ENCODE assay signal across 8 mouse cellular contexts in genomic region chr6:129423040-129423733, GRCm38 (mm10). TPM values are rescaled to one million over a fixed set of nuclear protein-coding genes. Genes with fewer than 3 reads are reported as not detected.
A peak's percentile ranks its signal among the peaks of the same experiment; 100 is the strongest.
DNase-seq lines count a peak whose midpoint lies in the region; ATAC-seq and TF ChIP-seq lines count a peak whose summit lies in the region.
"Had no signal": no experiment of that assay in that cellular context is flagged by ENCODE, and none has a peak within 500 bp of the region (broad histone marks: within the 10 kb centered on the region; RNA-seq: fewer than 3 reads in every experiment).

No protein-coding gene starts in this region.

- H3K4me1 ChIP-seq in neural tube, embryonic 12.5 days, result peaks cover 4% of the 10 kb centered on the region; the same call in 1 of the 2 replicates
- H3K4me1 ChIP-seq in forebrain, embryonic 15.5 days, result no peaks in the 10 kb centered on the region; the same call in 1 of the 2 replicates
- H3K4me1 ChIP-seq in hindbrain, embryonic 13.5 days (replicated peaks), result peaks cover 11% of the 10 kb centered on the region
- H3K4me1 ChIP-seq in midbrain, embryonic 15.5 days, result no peaks in the 10 kb centered on the region
- no peaks in the 10 kb centered on the region for H3K4me1 ChIP-seq in thymus, adult 2 months (replicated peaks; ENCODE audit: control insufficient read depth, insufficient read depth, low read length)

- no peak overlapping the region for H3K4me2 ChIP-seq in neural tube, embryonic 12.5 days (replicated peaks)
- no peak overlapping the region for H3K4me2 ChIP-seq in forebrain, embryonic 15.5 days (replicated peaks)
- H3K4me2 ChIP-seq in hindbrain, embryonic 13.5 days, result no peak overlapping the region
- no peak overlapping the region for H3K4me2 ChIP-seq in midbrain, embryonic 15.5 days

- no peak overlapping the region for H3K9ac ChIP-seq in neural tube, embryonic 12.5 days
- H3K9ac ChIP-seq in forebrain, embryonic 15.5 days (replicated peaks), result no peak overlapping the region
- H3K9ac ChIP-seq in hindbrain, embryonic 13.5 days, result no peak overlapping the region
- H3K9ac ChIP-seq in midbrain, embryonic 15.5 days, result no peak overlapping the region
- H3K9ac ChIP-seq: liver, embryonic 14.5 days had no signal

- no peak overlapping the region for H3K4me3 ChIP-seq in neural tube, embryonic 12.5 days
- H3K4me3 ChIP-seq in forebrain, embryonic 15.5 days, result no peak overlapping the region
- H3K4me3 ChIP-seq in hindbrain, embryonic 13.5 days, result no peak overlapping the region
- no peak overlapping the region for H3K4me3 ChIP-seq in midbrain, embryonic 15.5 days
- H3K4me3 ChIP-seq in thymus, adult 2 months (ENCODE audit: control insufficient read depth, insufficient read depth, low read length), result no peak overlapping the region

- 73% methylated on average over 4 of the region's 4 CpGs for WGBS in neural tube, embryonic 12.5 days
- 66% methylated on average over 4 of the region's 4 CpGs for WGBS in forebrain, embryonic 15.5 days
- 64% methylated on average over 4 of the region's 4 CpGs for WGBS in hindbrain, embryonic 13.5 days
- WGBS in midbrain, embryonic 15.5 days, result 69% methylated on average over 4 of the region's 4 CpGs
- 74% methylated on average over 4 of the region's 4 CpGs for WGBS in thymus, adult 2 months

- H3K27ac ChIP-seq in neural tube, embryonic 12.5 days, result no peak overlapping the region
- no peak overlapping the region for H3K27ac ChIP-seq in forebrain, embryonic 15.5 days (replicated peaks)
- peak overlapping the region; percentile 37; the same call in 1 of the 2 replicates for H3K27ac ChIP-seq in hindbrain, embryonic 13.5 days
- no peak overlapping the region for H3K27ac ChIP-seq in midbrain, embryonic 15.5 days
- H3K27ac ChIP-seq in thymus, adult 2 months (ENCODE audit: control insufficient read depth, insufficient read depth, low read length), result no peak overlapping the region
- H3K27ac ChIP-seq: liver, embryonic 14.5 days had no signal

- no peaks in the 10 kb centered on the region for H3K9me3 ChIP-seq in neural tube, embryonic 12.5 days
- H3K9me3 ChIP-seq in forebrain, embryonic 15.5 days, result no peaks in the 10 kb centered on the region
- no peaks in the 10 kb centered on the region for H3K9me3 ChIP-seq in hindbrain, embryonic 13.5 days
- H3K9me3 ChIP-seq in midbrain, embryonic 15.5 days, result no peaks in the 10 kb centered on the region

- peak; percentile 51 for ATAC-seq in neural tube, embryonic 12.5 days (ENCODE audit: low FRiP score, low read depth)
- peak; percentile 33 for ATAC-seq in forebrain, embryonic 15.5 days (replicated peaks)
- ATAC-seq in hindbrain, embryonic 13.5 days (ENCODE audit: low FRiP score), result peak; percentile 60
- peak; percentile 25 for ATAC-seq in midbrain, embryonic 15.5 days (replicated peaks)

- no peaks in the 10 kb centered on the region for H3K36me3 ChIP-seq in neural tube, embryonic 12.5 days
- no peaks in the 10 kb centered on the region for H3K36me3 ChIP-seq in forebrain, embryonic 15.5 days
- no peaks in the 10 kb centered on the region for H3K36me3 ChIP-seq in hindbrain, embryonic 13.5 days
- no peaks in the 10 kb centered on the region for H3K36me3 ChIP-seq in midbrain, embryonic 15.5 days (replicated peaks)
- H3K36me3 ChIP-seq in thymus, adult 2 months (ENCODE audit: control insufficient read depth, insufficient read depth, low read length), result no peaks in the 10 kb centered on the region

- DNase-seq in neural tube, embryonic 10.5 days (ENCODE audit: extremely low spot score, low spot score), result no peak
- no peak for DNase-seq in thymus, postnatal 36 days
- no peak for DNase-seq in thymus, adult 2 months

- H3K27me3 ChIP-seq in neural tube, embryonic 12.5 days (replicated peaks), result no peaks in the 10 kb centered on the region
- no peaks in the 10 kb centered on the region for H3K27me3 ChIP-seq in forebrain, embryonic 15.5 days
- H3K27me3 ChIP-seq in hindbrain, embryonic 13.5 days, result no peaks in the 10 kb centered on the region
- H3K27me3 ChIP-seq in midbrain, embryonic 15.5 days (replicated peaks), result no peaks in the 10 kb centered on the region
- H3K27me3 ChIP-seq in thymus, adult 2 months (ENCODE audit: control insufficient read depth, insufficient read depth, low read length), result no peaks in the 10 kb centered on the region

- no peak for TF ChIP-seq CTCF in thymus, adult 2 months (IDR thresholded peaks at IDR 0.05; ENCODE audit: borderline replicate concordance, control insufficient read depth, extremely low read depth, insufficient read depth, low read length, poor library complexity)

- no peak for TF ChIP-seq POLR2A in thymus, adult 2 months (IDR thresholded peaks at IDR 0.05; ENCODE audit: control insufficient read depth, extremely low read depth, insufficient read depth, low read length, poor library complexity)

RNA-seq across cellular contexts. Expression of gene Clec9a, which starts 14.5 kb away (rescaled TPM):
- 0.34 and 0.65 TPM in 2 replicates for polyA plus RNA-seq in neural tube, embryonic 12.5 days (2016; fragmentation: Nextera tagmentation; extraction: Ambion mirVana)
- 0.10 and 0.13 TPM in 2 replicates for polyA plus RNA-seq in forebrain, embryonic 15.5 days (2015; fragmentation: Nextera tagmentation; extraction: Ambion mirVana)
- 0.13 and 0.16 TPM in 2 replicates for polyA plus RNA-seq in hindbrain, embryonic 13.5 days (2015; fragmentation: Nextera tagmentation; extraction: Ambion mirVana)
- polyA plus RNA-seq in midbrain, embryonic 15.5 days (2015; fragmentation: Nextera tagmentation; extraction: Ambion mirVana), result 0.19 and 0.35 TPM in 2 replicates
- polyA plus RNA-seq in thymus, adult 2 months (2012; rRNA removed), result 2.3 and 4.6 TPM in 2 replicates

RNA-seq across cellular contexts. Expression of gene Clec1b, which starts 26.1 kb away (rescaled TPM):
- 7.4 and 8.2 TPM in 2 replicates for polyA plus RNA-seq in neural tube, embryonic 12.5 days (2016; fragmentation: Nextera tagmentation; extraction: Ambion mirVana)
- 1.5 and 1.8 TPM in 2 replicates for polyA plus RNA-seq in forebrain, embryonic 15.5 days (2015; fragmentation: Nextera tagmentation; extraction: Ambion mirVana)
- polyA plus RNA-seq in hindbrain, embryonic 13.5 days (2015; fragmentation: Nextera tagmentation; extraction: Ambion mirVana), result 3.2 and 4.8 TPM in 2 replicates
- 0.97 and 1.6 TPM in 2 replicates for polyA plus RNA-seq in midbrain, embryonic 15.5 days (2015; fragmentation: Nextera tagmentation; extraction: Ambion mirVana)
- polyA plus RNA-seq in thymus, adult 2 months (2012; rRNA removed), result 1.3 and 1.4 TPM in 2 replicates

RNA-seq across cellular contexts. Expression of gene Clec1a, which starts 28.6 kb away (rescaled TPM):
- polyA plus RNA-seq in neural tube, embryonic 12.5 days (2016; fragmentation: Nextera tagmentation; extraction: Ambion mirVana), result 2.8 TPM in 2 replicates
- 0.92 and 1.5 TPM in 2 replicates for polyA plus RNA-seq in forebrain, embryonic 15.5 days (2015; fragmentation: Nextera tagmentation; extraction: Ambion mirVana)
- 1.3 and 1.9 TPM in 2 replicates for polyA plus RNA-seq in hindbrain, embryonic 13.5 days (2015; fragmentation: Nextera tagmentation; extraction: Ambion mirVana)
- 1.6 TPM in 2 replicates for polyA plus RNA-seq in midbrain, embryonic 15.5 days (2015; fragmentation: Nextera tagmentation; extraction: Ambion mirVana)
- polyA plus RNA-seq in thymus, adult 2 months (2012; rRNA removed), result 0.33 and 0.65 TPM in 2 replicates

RNA-seq across cellular contexts. Expression of gene Clec12b, which starts 37.5 kb away (rescaled TPM):
- polyA plus RNA-seq in neural tube, embryonic 12.5 days (2016; fragmentation: Nextera tagmentation; extraction: Ambion mirVana), result 0.19 TPM in 1 of 2 replicates, not detected in the other
- 0.14 TPM in 1 of 2 replicates, not detected in the other for polyA plus RNA-seq in forebrain, embryonic 15.5 days (2015; fragmentation: Nextera tagmentation; extraction: Ambion mirVana)
- polyA plus RNA-seq in hindbrain, embryonic 13.5 days (2015; fragmentation: Nextera tagmentation; extraction: Ambion mirVana), result 0.21 and 0.41 TPM in 2 replicates
- 0.14 and 0.37 TPM in 2 replicates for polyA plus RNA-seq in midbrain, embryonic 15.5 days (2015; fragmentation: Nextera tagmentation; extraction: Ambion mirVana)
- not detected in 2 replicates for polyA plus RNA-seq in thymus, adult 2 months (2012; rRNA removed)
